Mouse (Mus musculus): Measurements from ENCODE around the gene Tcf3.

The Tcf3 gene

GRCm38 (mm10) chr10:80385811-80386734, 47.4 kb downstream of the Tcf3 start:
- no peak for DNase-seq (ENCODE audit: low spot score)

GRCm38 (mm10) chr10:80385310-80385709, 48.1 kb downstream of the Tcf3 start:
- no peak for DNase-seq (ENCODE audit: low spot score)

GRCm38 (mm10) chr10:80384709-80385108, 48.7 kb downstream of the Tcf3 start:
- no peak for DNase-seq (ENCODE audit: low spot score)

GRCm38 (mm10) chr10:80384115-80384639, 49.3 kb downstream of the Tcf3 start:
- DNase-seq (ENCODE audit: low spot score) = no peak

- no peak for DNase-seq (ENCODE audit: low spot score)
Observed at GRCm38 (mm10) chr10:80383431-80383830, 50.0 kb downstream of the Tcf3 start.

GRCm38 (mm10) chr10:80382641-80383365, 50.6 kb downstream of the Tcf3 start:
- no peak for DNase-seq (ENCODE audit: low spot score)

GRCm38 (mm10) chr10:80377716-80378115, 55.7 kb downstream of the Tcf3 start:
- DNase-seq (ENCODE audit: low spot score) = no peak

GRCm38 (mm10) chr10:80376160-80376559, 57.3 kb downstream of the Tcf3 start:
- peak; percentile 89 for DNase-seq (ENCODE audit: low spot score)

GRCm38 (mm10) chr10:80374063-80374462, 59.4 kb downstream of the Tcf3 start:
- no peak for DNase-seq (ENCODE audit: low spot score)

GRCm38 (mm10) chr10:80372706-80373105, 60.7 kb downstream of the Tcf3 start:
- no peak for DNase-seq (ENCODE audit: low spot score)

GRCm38 (mm10) chr10:80371983-80372382, 61.5 kb downstream of the Tcf3 start:
- no peak for DNase-seq (ENCODE audit: low spot score)

GRCm38 (mm10) chr10:80371411-80371966, 62.0 kb downstream of the Tcf3 start:
- DNase-seq (ENCODE audit: low spot score) = no peak

GRCm38 (mm10) chr10:80369995-80370747, 63.3 kb downstream of the Tcf3 start:
- DNase-seq (ENCODE audit: low spot score) = no peak

GRCm38 (mm10) chr10:80368392-80368791, 65.1 kb downstream of the Tcf3 start:
- DNase-seq (ENCODE audit: low spot score) = no peak

GRCm38 (mm10) chr10:80367954-80368353, 65.5 kb downstream of the Tcf3 start:
- no peak for DNase-seq (ENCODE audit: low spot score)

GRCm38 (mm10) chr10:80365736-80366135, 67.7 kb downstream of the Tcf3 start:
- DNase-seq (ENCODE audit: low spot score) = no peak

GRCm38 (mm10) chr10:80363734-80364133, 69.7 kb downstream of the Tcf3 start:
- DNase-seq (ENCODE audit: low spot score) = no peak

All from layer of hippocampus, adult 9-10 months (tissue).